ENCODE assay signal across 9 mouse cellular contexts in genomic region chr7:80746166-80746761, GRCm38 (mm10). TPM values are rescaled to one million over a fixed set of nuclear protein-coding genes. Genes with fewer than 3 reads are reported as not detected.
DNase-seq lines count a peak whose midpoint lies in the region; ATAC-seq lines count a peak whose summit lies in the region.
"Had no signal": no experiment of that assay in that cellular context is flagged by ENCODE, and none has a peak within 500 bp of the region (broad histone marks: within the 10 kb centered on the region; RNA-seq: fewer than 3 reads in every experiment).

No protein-coding gene starts in this region.

- H3K27ac ChIP-seq in neural tube, embryonic 11.5 days (ENCODE audit: low read depth, low read length): no peak overlapping the region
- peak overlapping the region; percentile 80 for H3K27ac ChIP-seq in forebrain, embryonic 10.5 days
- peak overlapping the region; percentile 59 for H3K27ac ChIP-seq in intestine, embryonic 15.5 days

- no peak for ATAC-seq in neural tube, embryonic 11.5 days (ENCODE audit: insufficient read depth, low FRiP score, low TSS enrichment)
- peak; percentile 69 for ATAC-seq in intestine, embryonic 15.5 days
- ATAC-seq in activated CD4-positive, CD25-positive, alpha-beta regulatory T cell, adult 4 months: no peak

- H3K4me1 ChIP-seq in neural tube, embryonic 11.5 days (ENCODE audit: control insufficient read depth, insufficient read depth, low read length): peaks cover 11% of the 10 kb centered on the region
- H3K4me1 ChIP-seq in forebrain, embryonic 10.5 days: peaks cover 39% of the 10 kb centered on the region
- H3K4me1 ChIP-seq in intestine, embryonic 15.5 days (replicated peaks): peaks cover 31% of the 10 kb centered on the region

- no peak for DNase-seq in neural tube, embryonic 11.5 days (ENCODE audit: low spot score)
- DNase-seq in neural tube, embryonic 10.5 days (ENCODE audit: extremely low spot score, low spot score): no peak
- DNase-seq in forebrain, embryonic 10.5 days (ENCODE audit: extremely low spot score, low spot score): peak; percentile 29
- DNase-seq in urinary bladder, postnatal 25 days (ENCODE audit: low spot score): no peak
- no peak for DNase-seq in gastrocnemius, postnatal 10 days
- DNase-seq: layer of hippocampus, postnatal 36 days had no signal

- no peaks in the 10 kb centered on the region for H3K27me3 ChIP-seq in neural tube, embryonic 11.5 days (ENCODE audit: control insufficient read depth, insufficient read depth, low read length)
- H3K27me3 ChIP-seq in forebrain, embryonic 10.5 days (ENCODE audit: poor library complexity, severe bottlenecking): no peaks in the 10 kb centered on the region
- no peaks in the 10 kb centered on the region for H3K27me3 ChIP-seq in intestine, embryonic 15.5 days (replicated peaks)
- H3K27me3 ChIP-seq: Patski had no signal

- H3K36me3 ChIP-seq in neural tube, embryonic 11.5 days (ENCODE audit: control insufficient read depth, insufficient read depth, low read length): peaks cover 4% of the 10 kb centered on the region
- H3K36me3 ChIP-seq in forebrain, embryonic 10.5 days (replicated peaks): peaks cover 61% of the 10 kb centered on the region
- peaks cover 35% of the 10 kb centered on the region for H3K36me3 ChIP-seq in intestine, embryonic 15.5 days

- no peak overlapping the region for H3K4me3 ChIP-seq in neural tube, embryonic 11.5 days (ENCODE audit: low read depth, low read length)
- peak overlapping the region; percentile 14 for H3K4me3 ChIP-seq in forebrain, embryonic 10.5 days
- no peak overlapping the region for H3K4me3 ChIP-seq in intestine, embryonic 15.5 days (replicated peaks)

- H3K4me2 ChIP-seq in neural tube, embryonic 11.5 days (ENCODE audit: low read depth): no peak overlapping the region
- no peak overlapping the region for H3K4me2 ChIP-seq in intestine, embryonic 15.5 days (replicated peaks)

- H3K9ac ChIP-seq in neural tube, embryonic 11.5 days (ENCODE audit: low read length): 0 out of 2 replicates have a peak overlapping the region, but pooled peaks have one; percentile 15
- H3K9ac ChIP-seq in intestine, embryonic 15.5 days: no peak overlapping the region

- WGBS in neural tube, embryonic 11.5 days: 16% methylated on average over 5 of the region's 5 CpGs
- WGBS in forebrain, embryonic 10.5 days: 12% methylated on average over 5 of the region's 5 CpGs
- 30% methylated on average over 5 of the region's 5 CpGs for WGBS in intestine, embryonic 15.5 days

- no peaks in the 10 kb centered on the region for H3K9me3 ChIP-seq in neural tube, embryonic 11.5 days (ENCODE audit: control insufficient read depth, low read length)
- H3K9me3 ChIP-seq in forebrain, embryonic 10.5 days: no peaks in the 10 kb centered on the region
- H3K9me3 ChIP-seq in intestine, embryonic 15.5 days: no peaks in the 10 kb centered on the region

RNA-seq across cellular contexts. Expression of gene Crtc3, which starts 57.6 kb away (rescaled TPM):
- 11.8 and 11.9 TPM in 2 replicates for polyA plus RNA-seq in neural tube, embryonic 11.5 days (2014; fragmentation: Nextera tagmentation; extraction: Ambion mirVana)
- polyA plus RNA-seq in forebrain, embryonic 10.5 days (2016; fragmentation: Nextera tagmentation; extraction: Ambion mirVana): 7.8 and 9.3 TPM in 2 replicates
- 15.5 and 15.8 TPM in 2 replicates for polyA plus RNA-seq in intestine, embryonic 15.5 days (2015; fragmentation: Nextera tagmentation; extraction: Ambion mirVana)
- polyA plus RNA-seq in activated CD4-positive, CD25-positive, alpha-beta regulatory T cell, adult 4 months (2017; shearing (Covaris generic)): 10 to 100 TPM; 16.6 to 17.1 TPM
- 10 to 100 TPM; 16.7 to 25.1 TPM for total RNA-seq in gastrocnemius, postnatal 10 days (2021)
